Mouse (Mus musculus): ENCODE measurements around the gene Cpm.
"Not testable (repeated sequence)": the region's sequence is repeated elsewhere in the genome, so short reads cannot be mapped to it uniquely, and the experiment has no call there.

Cpm gene

GRCm38 (mm10) chr10:117732962-117733592 is 103.8 kb downstream of the Cpm start:
- DNase-seq (ENCODE audit: low read depth, low spot score), result no peak

GRCm38 (mm10) chr10:117733626-117734025 is 104.3 kb downstream of the Cpm start:
- DNase-seq (ENCODE audit: low read depth, low spot score), result not testable (repeated sequence)

DNA sequence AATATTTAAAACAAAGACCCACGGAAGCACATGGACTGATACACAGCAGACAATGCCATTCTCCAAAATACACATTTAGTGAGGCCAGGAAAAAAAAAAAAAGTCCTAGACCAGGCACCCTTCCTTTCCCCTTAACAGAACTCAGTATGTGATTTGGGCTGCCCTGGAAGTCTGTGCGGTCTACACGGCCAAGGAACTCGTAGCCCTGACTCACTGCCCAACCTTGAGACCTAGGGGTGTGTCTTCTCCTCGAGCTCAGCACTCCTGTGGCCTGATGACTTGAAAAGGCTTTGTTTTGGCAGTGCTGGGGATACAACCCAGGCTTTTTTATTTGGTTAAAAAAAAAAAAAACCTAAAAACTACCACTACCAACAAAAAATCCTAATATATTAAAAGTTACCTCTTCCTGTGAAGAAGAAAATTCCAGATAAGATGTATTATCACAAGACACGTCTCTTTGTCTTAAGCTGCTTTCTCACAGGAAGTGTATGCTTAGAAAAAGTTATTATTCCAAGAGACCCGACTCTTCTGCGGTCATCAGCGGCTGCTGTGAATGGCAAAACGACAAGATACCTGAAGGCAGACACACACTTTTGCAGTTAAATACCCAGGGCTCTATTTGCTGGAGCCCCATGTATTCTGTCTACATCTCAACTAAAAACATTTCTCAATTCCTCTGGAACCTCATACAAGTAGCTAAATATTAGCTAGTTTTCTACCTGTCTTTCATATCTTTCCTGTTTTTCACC is 105.0 kb downstream of the Cpm start:
- DNase-seq (ENCODE audit: low read depth, low spot score), result not testable (repeated sequence)

DNA sequence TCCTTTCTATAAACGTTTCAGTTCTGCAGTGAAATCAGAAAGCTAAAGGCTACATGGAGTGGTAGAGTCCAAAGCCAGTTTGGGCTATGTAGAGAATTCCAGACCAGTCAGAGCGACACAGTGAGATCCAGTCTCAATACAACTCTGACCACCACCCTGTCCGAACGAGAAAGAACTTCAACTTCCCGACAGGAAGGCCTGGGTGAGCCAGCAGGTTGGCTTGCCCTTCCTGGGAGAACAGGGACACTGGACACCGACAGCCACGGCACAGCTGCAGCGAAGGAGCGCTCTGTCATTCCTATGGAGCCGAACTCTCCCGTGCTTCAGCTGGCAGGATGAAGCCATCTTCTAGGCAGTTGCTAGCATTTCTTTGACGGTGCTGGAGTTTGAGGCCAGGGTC is 106.1 kb downstream of the Cpm start:
- not testable (repeated sequence) for DNase-seq (ENCODE audit: low read depth, low spot score)

DNA sequence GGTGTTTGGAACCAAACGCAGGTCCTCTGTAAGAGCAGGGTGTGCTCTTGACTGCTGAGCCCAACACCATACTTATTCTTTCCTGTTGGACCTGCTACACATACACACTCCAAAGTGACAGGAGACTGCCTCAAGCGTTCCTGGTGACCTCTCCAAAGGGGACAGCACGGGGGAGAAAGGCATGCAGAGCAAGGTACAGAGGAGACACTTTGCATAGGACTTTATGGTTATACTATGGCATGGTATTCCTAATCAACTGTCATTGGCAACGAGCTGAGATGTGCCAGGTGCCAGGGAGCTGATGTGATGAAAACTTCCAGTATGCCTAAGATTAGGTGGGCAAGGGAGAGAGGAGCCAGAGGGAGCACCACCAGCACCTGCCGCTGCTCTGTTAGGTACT is 107.3 kb downstream of the Cpm start:
- no peak for DNase-seq (ENCODE audit: low read depth, low spot score)

Data from A20 (cell line).